In genomic region chr7:30440697-30441096, GRCm38 (mm10) we compare ENCODE assay signal across 1 mouse cellular context.
TF ChIP-seq lines count a peak whose summit lies in the region.

No protein-coding gene starts in this region.

TF ChIP-seq in CH12.LX, 34 proteins besides CTCF, POLR2A, EP300 and RAD21:
- TF ChIP-seq ZC3H11A (IDR thresholded peaks at IDR 0.05; ENCODE audit: low read depth, low read length) (peak; percentile 43), IRF4 (IDR thresholded peaks at IDR 0.05; ENCODE audit: low read depth, low read length) (no peak), MEF2A (IDR thresholded peaks at IDR 0.05; ENCODE audit: borderline replicate concordance, low read depth, low read length) (no peak), SIN3A (IDR thresholded peaks at IDR 0.05; ENCODE audit: low read length) (no peak), MAFK (IDR thresholded peaks at IDR 0.05; ENCODE audit: insufficient replicate concordance, low read length) (peak; percentile 93), SMC3 (IDR thresholded peaks at IDR 0.05; ENCODE audit: low read depth, low read length) (peak; percentile 89)
